Mouse (Mus musculus): ENCODE data around the gene Cops6. TPM values are rescaled to one million over a fixed set of nuclear protein-coding genes. Genes with fewer than 3 reads are reported as not detected.

The Cops6 gene
- 253 and 277 TPM in 2 replicates for polyA plus RNA-seq (2014; fragmentation: Nextera tagmentation; extraction: Ambion mirVana)

GRCm38 (mm10) chr5:138160842-138161665, at the start of gene Cops6:
Gene Cops6 (plus strand): TSS chr5:138161071.
- H3K36me3 ChIP-seq (ENCODE audit: control insufficient read depth, insufficient read depth, low read length): peaks cover 15% of the 10 kb centered on the region
- WGBS (ENCODE audit: insufficient replicate concordance): under 1% methylated on average over 42 of the region's 42 CpGs
- H3K4me2 ChIP-seq: peak within 1 kb of the TSS; percentile 74
- no peaks in the 10 kb centered on the region for H3K27me3 ChIP-seq (ENCODE audit: control insufficient read depth, insufficient read depth, low read length)
- peak within 1 kb of the TSS; percentile 84 for H3K4me3 ChIP-seq (ENCODE audit: low read depth, low read length)
- H3K9me3 ChIP-seq (replicated peaks; ENCODE audit: control insufficient read depth, low read length): no peaks in the 10 kb centered on the region
- peak; percentile 93 for ATAC-seq (replicated peaks; ENCODE audit: insufficient number of reproducible peaks, low FRiP score, low TSS enrichment)
- peak within 1 kb of the TSS; percentile 69 for H3K27ac ChIP-seq (ENCODE audit: low read depth, low read length)
- peak within 1 kb of the TSS; percentile 93 for H3K9ac ChIP-seq (ENCODE audit: low read depth, low read length)
- peaks cover 8% of the 10 kb centered on the region for H3K4me1 ChIP-seq (ENCODE audit: control insufficient read depth, insufficient read depth, low read length)

GRCm38 (mm10) chr5:138116255-138117198, 44.3 kb upstream of the Cops6 start, which contains the start of gene Zscan21:
Gene Zscan21 (plus strand): TSS chr5:138116903.
- H3K36me3 ChIP-seq (ENCODE audit: control insufficient read depth, insufficient read depth, low read length): peaks cover 5% of the 10 kb centered on the region; the same call in 1 of the 2 replicates
- 7% methylated on average over 38 of the region's 38 CpGs for WGBS (ENCODE audit: insufficient replicate concordance)
- peak within 1 kb of the TSS; percentile 92 for H3K27ac ChIP-seq (ENCODE audit: low read depth, low read length)
- no peaks in the 10 kb centered on the region for H3K9me3 ChIP-seq (replicated peaks; ENCODE audit: control insufficient read depth, low read length)
- H3K9ac ChIP-seq (ENCODE audit: low read depth, low read length): peak within 1 kb of the TSS; percentile 91
- peak within 1 kb of the TSS; percentile 83 for H3K4me3 ChIP-seq (ENCODE audit: low read depth, low read length)
- peak; percentile 91 for ATAC-seq (replicated peaks; ENCODE audit: insufficient number of reproducible peaks, low FRiP score, low TSS enrichment)
- peak within 1 kb of the TSS; percentile 71 for H3K4me2 ChIP-seq
- H3K4me1 ChIP-seq (ENCODE audit: control insufficient read depth, insufficient read depth, low read length): peaks cover 3% of the 10 kb centered on the region; the same call in 1 of the 2 replicates
- no peaks in the 10 kb centered on the region for H3K27me3 ChIP-seq (ENCODE audit: control insufficient read depth, insufficient read depth, low read length)

- H3K27me3 ChIP-seq (ENCODE audit: control insufficient read depth, insufficient read depth, low read length): no peaks in the 10 kb centered on the region
- H3K9ac ChIP-seq (ENCODE audit: low read depth, low read length): peak overlapping the region; percentile 91
- peak overlapping the region; percentile 71 for H3K4me2 ChIP-seq
- H3K4me3 ChIP-seq (ENCODE audit: low read depth, low read length): peak overlapping the region; percentile 83
- H3K4me1 ChIP-seq (ENCODE audit: control insufficient read depth, insufficient read depth, low read length): peaks cover 3% of the 10 kb centered on the region; the same call in 1 of the 2 replicates
- H3K27ac ChIP-seq (ENCODE audit: low read depth, low read length): peak overlapping the region; percentile 92
- no peaks in the 10 kb centered on the region for H3K9me3 ChIP-seq (replicated peaks; ENCODE audit: control insufficient read depth, low read length)
- peaks cover 5% of the 10 kb centered on the region; the same call in 1 of the 2 replicates for H3K36me3 ChIP-seq (ENCODE audit: control insufficient read depth, insufficient read depth, low read length)
- 12% methylated on average over 16 of the region's 16 CpGs for WGBS (ENCODE audit: insufficient replicate concordance)
- no peak for ATAC-seq (replicated peaks; ENCODE audit: insufficient number of reproducible peaks, low FRiP score, low TSS enrichment)
Measured at GRCm38 (mm10) chr5:138117199-138118015, 43.5 kb upstream of the Cops6 start.

- peak overlapping the region; percentile 91; the same call in 1 of the 2 replicates for H3K9ac ChIP-seq (ENCODE audit: low read depth, low read length)
- 83% methylated on average over 3 of the region's 3 CpGs for WGBS (ENCODE audit: insufficient replicate concordance)
- peaks cover 6% of the 10 kb centered on the region; the same call in 1 of the 2 replicates for H3K36me3 ChIP-seq (ENCODE audit: control insufficient read depth, insufficient read depth, low read length)
- no peaks in the 10 kb centered on the region for H3K27me3 ChIP-seq (ENCODE audit: control insufficient read depth, insufficient read depth, low read length)
- H3K4me2 ChIP-seq: peak overlapping the region; percentile 71
- H3K4me1 ChIP-seq (ENCODE audit: control insufficient read depth, insufficient read depth, low read length): peaks cover 3% of the 10 kb centered on the region; the same call in 1 of the 2 replicates
- no peak for ATAC-seq (replicated peaks; ENCODE audit: insufficient number of reproducible peaks, low FRiP score, low TSS enrichment)
- no peaks in the 10 kb centered on the region for H3K9me3 ChIP-seq (replicated peaks; ENCODE audit: control insufficient read depth, low read length)
- peak overlapping the region; percentile 83 for H3K4me3 ChIP-seq (ENCODE audit: low read depth, low read length)
- H3K27ac ChIP-seq (ENCODE audit: low read depth, low read length): no peak overlapping the region
Measured at GRCm38 (mm10) chr5:138118041-138118440, 42.8 kb upstream of the Cops6 start.

GRCm38 (mm10) chr5:138132425-138133064, 28.3 kb upstream of the Cops6 start:
- H3K27ac ChIP-seq (ENCODE audit: low read depth, low read length): no peak overlapping the region
- peaks cover 35% of the 10 kb centered on the region for H3K36me3 ChIP-seq (ENCODE audit: control insufficient read depth, insufficient read depth, low read length)
- no peaks in the 10 kb centered on the region for H3K9me3 ChIP-seq (replicated peaks; ENCODE audit: control insufficient read depth, low read length)
- H3K4me3 ChIP-seq (ENCODE audit: low read depth, low read length): no peak overlapping the region
- peaks cover 2% of the 10 kb centered on the region; the same call in 1 of the 2 replicates for H3K4me1 ChIP-seq (ENCODE audit: control insufficient read depth, insufficient read depth, low read length)
- ATAC-seq (replicated peaks; ENCODE audit: insufficient number of reproducible peaks, low FRiP score, low TSS enrichment): no peak
- H3K9ac ChIP-seq (ENCODE audit: low read depth, low read length): no peak overlapping the region
- no peak overlapping the region for H3K4me2 ChIP-seq
- H3K27me3 ChIP-seq (ENCODE audit: control insufficient read depth, insufficient read depth, low read length): no peaks in the 10 kb centered on the region
- 84% methylated on average over 5 of the region's 5 CpGs for WGBS (ENCODE audit: insufficient replicate concordance)

- 58% methylated on average over 4 of the region's 4 CpGs for WGBS (ENCODE audit: insufficient replicate concordance)
Measured at GRCm38 (mm10) chr5:138137257-138137656, 23.6 kb upstream of the Cops6 start.

GRCm38 (mm10) chr5:138137935-138138549, 22.8 kb upstream of the Cops6 start:
- H3K36me3 ChIP-seq (ENCODE audit: control insufficient read depth, insufficient read depth, low read length): peaks cover 20% of the 10 kb centered on the region
- H3K4me2 ChIP-seq: no peak overlapping the region
- 54% methylated on average over 8 of the region's 8 CpGs for WGBS (ENCODE audit: insufficient replicate concordance)
- no peak overlapping the region for H3K9ac ChIP-seq (ENCODE audit: low read depth, low read length)
- H3K27ac ChIP-seq (ENCODE audit: low read depth, low read length): no peak overlapping the region
- ATAC-seq (replicated peaks; ENCODE audit: insufficient number of reproducible peaks, low FRiP score, low TSS enrichment): no peak
- H3K9me3 ChIP-seq (replicated peaks; ENCODE audit: control insufficient read depth, low read length): no peaks in the 10 kb centered on the region
- H3K27me3 ChIP-seq (ENCODE audit: control insufficient read depth, insufficient read depth, low read length): no peaks in the 10 kb centered on the region
- peaks cover 2% of the 10 kb centered on the region; the same call in 1 of the 2 replicates for H3K4me1 ChIP-seq (ENCODE audit: control insufficient read depth, insufficient read depth, low read length)
- H3K4me3 ChIP-seq (ENCODE audit: low read depth, low read length): no peak overlapping the region

More at GRCm38 (mm10) chr5:138137257-138137656, 23.6 kb upstream of the Cops6 start:
- H3K4me2 ChIP-seq: no peak overlapping the region
- H3K36me3 ChIP-seq (ENCODE audit: control insufficient read depth, insufficient read depth, low read length): peaks cover 22% of the 10 kb centered on the region
- H3K27ac ChIP-seq (ENCODE audit: low read depth, low read length): no peak overlapping the region
- no peak overlapping the region for H3K9ac ChIP-seq (ENCODE audit: low read depth, low read length)
- H3K4me1 ChIP-seq (ENCODE audit: control insufficient read depth, insufficient read depth, low read length): peaks cover 2% of the 10 kb centered on the region; the same call in 1 of the 2 replicates
- no peaks in the 10 kb centered on the region for H3K27me3 ChIP-seq (ENCODE audit: control insufficient read depth, insufficient read depth, low read length)
- H3K9me3 ChIP-seq (replicated peaks; ENCODE audit: control insufficient read depth, low read length): no peaks in the 10 kb centered on the region
- no peak for ATAC-seq (replicated peaks; ENCODE audit: insufficient number of reproducible peaks, low FRiP score, low TSS enrichment)
- H3K4me3 ChIP-seq (ENCODE audit: low read depth, low read length): no peak overlapping the region

Data from heart, embryonic 11.5 days (tissue).